Mouse (Mus musculus): ENCODE results near the gene Plekhg6.

Gene Plekhg6

DNA sequence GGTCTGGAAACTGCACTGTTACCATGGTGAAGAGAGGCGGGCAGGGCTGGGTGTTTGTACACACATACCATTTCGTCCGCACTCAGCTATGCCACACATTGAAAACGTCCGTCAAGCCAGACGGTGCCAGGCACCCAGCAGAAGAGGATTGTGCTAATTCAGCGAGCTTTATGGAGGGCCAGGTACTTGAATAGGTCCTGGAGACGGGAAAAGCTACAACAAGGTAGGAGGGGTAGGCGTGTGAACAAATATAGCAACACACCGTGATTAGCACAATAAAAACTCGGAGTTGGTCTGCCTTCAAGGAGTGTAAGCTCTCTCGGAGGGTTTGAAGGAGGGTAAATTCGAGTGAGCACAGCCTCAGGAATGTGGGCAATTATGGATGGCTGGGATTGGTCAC is 57.8 kb downstream of the Plekhg6 start:
- DNase-seq, result no peak

DNA sequence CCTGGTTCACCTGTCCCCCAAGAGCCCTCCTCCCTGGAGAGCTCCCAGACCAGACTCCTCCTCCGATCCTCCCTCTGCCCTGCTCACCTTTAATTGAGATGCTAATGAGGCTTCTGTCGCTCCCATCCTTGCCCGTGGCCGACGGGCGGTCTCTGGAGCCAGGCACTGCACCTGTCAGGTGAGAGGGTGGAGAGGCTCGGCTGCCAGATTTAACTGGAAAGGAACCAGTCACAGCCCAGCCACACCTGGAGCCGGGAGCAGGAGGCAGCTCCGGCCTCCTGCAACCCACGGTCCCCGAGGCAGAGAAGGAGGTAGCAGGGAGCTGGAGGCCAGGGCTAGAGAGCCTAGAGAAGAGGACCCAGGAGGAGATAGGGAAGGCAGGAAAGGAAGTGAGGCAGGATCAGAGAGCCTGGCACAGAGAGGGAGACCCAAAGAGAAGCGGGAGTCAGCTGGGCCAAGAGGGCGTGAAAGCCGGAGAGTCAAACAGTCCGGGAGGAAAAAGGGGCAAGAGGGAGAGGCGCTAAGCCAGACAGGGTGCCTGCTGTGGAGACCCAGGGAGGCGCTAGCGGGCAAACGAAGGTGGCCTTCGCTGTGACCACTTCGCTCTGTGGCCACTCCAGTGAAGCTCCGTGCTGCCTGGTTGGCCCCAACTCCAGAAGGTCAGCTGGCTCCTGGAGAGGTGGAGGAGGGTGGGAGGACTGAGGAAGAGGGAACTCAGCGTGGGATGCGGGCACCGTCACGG is 59.3 kb downstream of the Plekhg6 start:
- no peak for DNase-seq

DNA sequence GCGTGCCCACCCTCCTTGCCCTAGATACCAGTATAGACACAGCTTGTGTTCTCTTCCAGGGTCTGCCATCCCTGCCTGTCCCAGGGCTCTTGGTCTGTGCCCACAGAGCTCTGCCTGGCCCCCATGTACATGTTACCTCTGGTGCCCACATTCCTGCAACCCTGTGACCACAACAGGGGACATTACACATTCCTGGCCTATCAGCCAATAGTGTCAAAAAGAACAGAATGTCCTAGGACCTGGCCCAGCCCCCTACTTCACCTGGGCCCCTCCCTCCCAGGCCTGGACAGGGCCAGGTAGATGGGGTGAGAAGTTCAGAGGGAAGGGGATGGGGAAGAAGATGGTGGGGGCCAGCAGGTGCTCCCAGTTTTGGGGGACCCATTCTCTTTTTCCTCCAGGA is 60.3 kb downstream of the Plekhg6 start, which contains the start of gene Scnn1a:
TSS of gene Scnn1a (plus strand) at position 337 of the 400 bp plus-strand sequence.
- DNase-seq, result no peak

DNA sequence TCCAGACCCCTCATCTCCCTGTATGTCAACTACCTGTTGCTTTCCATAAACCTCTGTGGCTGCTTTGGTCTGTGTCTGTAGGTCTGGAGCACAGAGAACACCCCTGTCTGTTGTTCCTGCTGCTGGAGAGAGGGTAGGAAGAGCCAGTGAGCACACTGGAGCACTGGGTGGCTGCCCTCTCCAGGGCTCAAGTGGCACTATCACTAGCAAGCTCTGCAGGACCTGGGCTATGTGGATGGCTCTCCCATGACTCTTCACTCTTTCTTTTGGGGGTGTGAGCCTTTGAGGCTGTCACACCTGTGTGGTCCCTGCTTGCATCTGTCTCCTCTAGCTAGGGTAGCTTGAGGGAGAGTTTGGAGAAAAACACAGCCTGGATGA is 60.7 kb downstream of the Plekhg6 start:
- no peak for DNase-seq

DNA sequence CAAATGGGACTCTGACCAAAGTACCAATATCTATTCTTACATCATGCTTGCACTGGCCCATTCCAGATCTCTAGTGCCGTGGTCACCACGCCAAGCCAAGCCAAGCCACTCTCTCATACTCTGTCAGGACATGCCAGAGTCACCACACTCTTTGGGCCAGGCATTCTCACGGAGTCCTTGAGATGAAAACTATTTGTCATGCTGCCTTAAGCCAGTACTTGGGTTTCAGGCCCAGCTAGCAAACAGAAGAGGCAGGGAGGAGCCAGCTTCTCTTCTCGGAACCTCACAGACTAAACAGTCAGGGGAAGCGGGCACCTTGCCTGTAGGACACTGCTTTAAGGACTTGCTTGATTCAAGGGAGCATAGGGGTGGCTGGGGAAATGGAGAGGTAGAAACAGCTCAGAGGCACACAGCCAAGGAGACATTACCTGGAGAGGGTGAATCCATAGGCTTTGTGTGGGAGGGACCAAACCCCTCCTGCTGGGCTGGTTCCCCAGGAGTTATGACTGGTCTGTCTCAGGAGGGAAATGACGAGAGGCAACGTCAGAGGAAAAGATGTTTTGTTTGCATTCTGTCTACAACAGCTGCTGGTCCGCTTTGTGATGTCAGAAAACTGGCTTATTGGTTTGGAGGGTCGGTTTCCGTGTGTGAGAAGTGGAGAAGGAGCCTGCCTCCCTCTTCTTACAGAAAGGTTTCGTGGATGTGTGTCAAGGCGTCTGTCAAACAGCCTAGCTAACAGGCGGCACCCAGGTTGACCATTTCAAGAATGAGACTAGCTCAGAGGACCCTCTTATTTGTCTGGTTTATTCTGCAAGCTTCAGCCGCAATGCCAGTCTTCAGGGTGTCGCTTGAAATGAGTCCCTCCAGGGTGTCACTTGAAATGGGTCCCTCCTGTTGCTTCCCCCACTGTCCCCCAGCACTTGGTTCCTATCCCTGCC is 61.3 kb downstream of the Plekhg6 start:
- DNase-seq, result no peak

DNA sequence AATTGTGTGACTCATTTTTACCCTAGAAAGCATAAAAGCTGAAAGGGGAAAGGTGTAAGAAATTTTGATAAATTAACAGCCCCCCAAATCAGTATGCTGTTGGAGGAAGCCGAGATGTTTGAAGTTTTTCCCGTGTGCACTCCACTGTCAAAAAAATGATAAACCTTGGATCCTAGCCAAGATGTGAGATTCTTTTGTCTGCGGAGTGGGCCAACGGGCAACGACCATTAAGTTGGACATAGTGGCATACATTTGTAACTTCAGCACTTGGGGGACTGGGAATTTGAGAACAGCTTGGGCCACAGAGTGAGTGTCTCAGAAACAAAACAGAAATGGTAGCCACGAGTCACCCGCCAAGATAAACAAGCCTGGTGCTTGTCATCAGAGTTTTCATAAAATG is 63.5 kb downstream of the Plekhg6 start:
- DNase-seq, result no peak

DNA sequence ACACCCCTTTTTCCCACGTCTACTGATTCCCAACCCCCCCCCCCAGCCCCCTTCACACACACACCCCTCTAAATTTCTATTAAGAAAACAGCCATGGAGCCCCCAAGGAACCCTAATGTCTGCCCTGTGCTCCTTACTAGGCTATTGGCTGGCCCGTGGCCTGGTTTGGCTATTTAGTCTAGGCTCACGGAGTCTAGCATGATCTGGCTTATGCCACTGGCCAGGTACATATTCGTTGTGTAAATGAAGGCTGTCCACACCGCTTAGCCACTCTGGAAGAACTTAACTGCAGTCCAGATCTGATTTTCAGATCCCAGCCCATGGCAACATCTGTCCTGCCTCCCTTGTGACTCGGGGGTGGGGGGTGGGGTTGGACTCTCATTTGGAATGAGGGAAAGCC is 65.8 kb downstream of the Plekhg6 start:
- no peak for DNase-seq

DNA sequence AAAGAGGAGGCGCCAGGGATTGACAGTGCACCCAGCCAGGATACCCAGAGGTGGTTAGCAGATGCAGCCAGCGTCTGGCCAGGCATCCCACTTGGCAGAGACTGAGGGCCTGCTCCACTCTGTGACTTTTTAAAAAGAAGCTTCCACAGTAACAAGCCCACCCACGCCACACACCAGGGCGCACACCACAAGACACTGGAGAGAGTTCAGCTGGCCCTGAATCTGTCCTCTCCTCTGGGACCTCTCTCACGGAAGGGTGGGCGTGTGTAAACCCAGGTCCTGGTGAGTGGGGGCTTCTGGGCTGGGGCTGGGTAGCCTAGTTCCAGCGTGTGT is 66.4 kb downstream of the Plekhg6 start:
- DNase-seq, result no peak

DNA sequence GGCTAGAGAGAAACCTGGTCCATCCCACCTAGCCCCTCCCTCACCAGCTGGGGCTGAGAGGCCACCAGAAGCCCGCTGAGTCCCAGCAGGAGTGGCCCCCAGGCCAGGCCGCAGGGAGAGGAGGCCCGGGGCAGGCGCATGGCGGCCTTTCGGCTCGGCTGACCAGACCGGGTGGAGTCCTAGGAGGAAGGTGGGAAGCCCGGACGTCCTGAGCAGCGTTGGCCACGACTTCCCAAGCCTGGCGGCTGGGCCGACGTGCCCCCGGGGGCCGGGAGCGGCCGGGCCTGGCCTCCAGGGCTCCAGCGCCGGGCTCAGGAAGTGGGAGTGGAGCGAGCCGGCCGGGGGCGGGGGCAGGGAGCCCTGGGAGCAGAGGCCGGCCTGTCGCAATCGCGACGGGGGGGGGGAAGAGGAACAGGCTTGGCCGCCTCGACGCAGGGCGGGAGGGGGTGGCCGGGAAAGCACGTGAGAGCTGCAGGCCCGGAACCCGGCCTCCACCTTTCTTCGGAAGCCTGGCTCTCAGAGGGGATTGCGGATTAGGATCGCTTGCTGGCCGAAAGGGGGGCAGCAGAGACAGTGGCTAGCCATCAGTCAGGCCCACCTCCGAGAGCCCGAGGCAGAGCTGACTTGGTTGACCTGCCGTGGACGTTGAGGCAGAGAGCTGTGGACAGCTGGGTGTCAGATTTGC is 66.9 kb downstream of the Plekhg6 start, which contains the start of gene Ltbr:
TSS of gene Ltbr (minus strand) at position 340 of the 685 bp plus-strand sequence.
- peak; percentile 28 for DNase-seq
